Mouse (Mus musculus): ENCODE results near the gene Ppm1f. TPM values are rescaled to one million over a fixed set of nuclear protein-coding genes. Genes with fewer than 3 reads are reported as not detected.
A peak's percentile ranks its signal among the peaks of the same experiment; 100 is the strongest.
"Not testable (repeated sequence)": the region's sequence is repeated elsewhere in the genome, so short reads cannot be mapped to it uniquely, and the experiment has no call there.

Gene Ppm1f
- polyA plus RNA-seq, 1 experiment from 2014 or later: 36.1 TPM

DNA sequence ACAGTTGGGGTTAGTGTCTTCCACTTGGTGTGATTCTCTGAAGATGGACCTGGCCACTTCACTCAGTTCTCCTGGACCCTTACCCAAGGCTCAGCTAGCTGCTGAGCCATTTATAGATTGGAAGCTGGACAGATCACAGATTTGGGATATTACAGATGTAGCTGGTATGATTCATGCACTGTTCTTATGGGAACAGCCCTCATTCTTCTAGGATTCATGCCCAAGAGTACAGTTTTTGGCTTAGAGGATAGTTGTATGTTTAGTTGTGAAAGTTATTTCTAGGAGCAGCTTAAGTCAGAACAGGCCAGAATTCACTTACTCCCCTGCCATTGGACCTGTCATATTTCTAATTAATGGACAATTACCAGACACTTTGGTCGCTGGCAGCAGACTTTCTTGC, 17.2 kb downstream of the Ppm1f start:
- H3K4me2 ChIP-seq: no peak overlapping the region
- no peak overlapping the region for H3K9ac ChIP-seq
- H3K9me3 ChIP-seq (replicated peaks): no peaks in the 10 kb centered on the region
- no peaks in the 10 kb centered on the region for H3K27me3 ChIP-seq (replicated peaks)
- H3K4me3 ChIP-seq: no peak overlapping the region
- ATAC-seq (ENCODE audit: insufficient number of reproducible peaks, low FRiP score): no peak
- H3K36me3 ChIP-seq: peaks cover 79% of the 10 kb centered on the region
- no peak overlapping the region for H3K27ac ChIP-seq (ENCODE audit: poor library complexity, severe bottlenecking)
- peaks cover 8% of the 10 kb centered on the region; the same call in 1 of the 2 replicates for H3K4me1 ChIP-seq (replicated peaks)
- 76% methylated on average over 1 of the region's 1 CpGs for WGBS

DNA sequence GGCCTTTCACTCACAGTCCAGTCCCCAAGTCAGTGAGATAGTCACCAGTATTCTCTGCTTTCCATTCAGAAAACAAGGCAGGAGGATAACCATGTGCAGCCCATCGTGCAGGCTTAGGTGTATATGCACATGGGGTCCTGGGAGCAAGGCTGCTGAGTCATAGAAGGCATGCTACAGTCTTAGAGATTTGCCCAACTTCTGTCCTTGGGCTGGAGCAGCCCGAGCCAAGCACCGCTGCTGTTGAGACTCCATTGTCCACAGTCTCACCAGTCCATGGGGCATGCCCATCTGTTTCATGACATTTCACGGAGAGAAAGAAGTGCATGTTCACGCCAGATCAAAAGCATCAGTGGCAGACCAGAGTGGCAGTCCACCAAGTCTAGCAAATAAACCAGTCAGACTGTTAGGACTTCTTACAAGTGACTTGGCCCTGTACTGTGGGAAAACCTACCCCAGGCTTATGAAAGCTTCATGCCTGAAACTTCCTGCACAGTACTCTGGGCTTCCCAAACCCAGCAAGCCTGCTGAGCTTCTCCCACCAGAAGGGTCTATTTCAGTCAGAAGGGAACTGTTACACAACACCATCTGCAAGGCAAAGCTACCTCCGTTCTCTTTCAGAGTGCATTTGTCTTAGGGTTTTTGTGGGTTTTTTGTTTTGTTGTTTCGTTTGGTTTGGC, 22.3 kb downstream of the Ppm1f start:
- H3K4me1 ChIP-seq (replicated peaks): no peaks in the 10 kb centered on the region
- WGBS: 87% methylated on average over 7 of the region's 7 CpGs
- no peak overlapping the region for H3K9ac ChIP-seq
- H3K27ac ChIP-seq (ENCODE audit: poor library complexity, severe bottlenecking): no peak overlapping the region
- peaks cover 92% of the 10 kb centered on the region for H3K36me3 ChIP-seq
- no peak for ATAC-seq (ENCODE audit: insufficient number of reproducible peaks, low FRiP score)
- H3K4me2 ChIP-seq: no peak overlapping the region
- H3K27me3 ChIP-seq (replicated peaks): no peaks in the 10 kb centered on the region
- H3K9me3 ChIP-seq (replicated peaks): no peaks in the 10 kb centered on the region
- H3K4me3 ChIP-seq: no peak overlapping the region

DNA sequence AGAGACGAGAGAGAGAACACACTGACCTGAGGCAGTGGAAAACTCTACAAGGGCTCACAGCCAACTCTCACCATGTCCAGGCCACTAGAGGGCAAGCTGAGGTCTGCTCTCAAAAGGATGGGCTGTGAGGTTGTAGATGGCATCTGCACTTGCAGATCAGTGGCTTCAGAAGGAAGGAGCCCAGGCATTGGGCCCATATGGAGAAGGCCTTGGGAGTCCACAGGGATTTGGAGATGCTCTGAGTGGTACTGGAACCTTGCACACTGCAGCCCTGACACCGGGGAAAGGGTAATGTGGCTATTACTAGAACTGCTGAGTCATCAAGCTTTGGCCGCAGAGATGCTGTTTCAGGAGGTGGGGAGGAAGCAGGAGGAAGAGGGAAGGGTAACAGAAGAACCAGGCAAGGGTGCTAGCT, 24.8 kb downstream of the Ppm1f start:
- 0 out of 2 replicates have a peak, but pooled peaks have one; percentile 38 for ATAC-seq (ENCODE audit: insufficient number of reproducible peaks, low FRiP score)

DNA sequence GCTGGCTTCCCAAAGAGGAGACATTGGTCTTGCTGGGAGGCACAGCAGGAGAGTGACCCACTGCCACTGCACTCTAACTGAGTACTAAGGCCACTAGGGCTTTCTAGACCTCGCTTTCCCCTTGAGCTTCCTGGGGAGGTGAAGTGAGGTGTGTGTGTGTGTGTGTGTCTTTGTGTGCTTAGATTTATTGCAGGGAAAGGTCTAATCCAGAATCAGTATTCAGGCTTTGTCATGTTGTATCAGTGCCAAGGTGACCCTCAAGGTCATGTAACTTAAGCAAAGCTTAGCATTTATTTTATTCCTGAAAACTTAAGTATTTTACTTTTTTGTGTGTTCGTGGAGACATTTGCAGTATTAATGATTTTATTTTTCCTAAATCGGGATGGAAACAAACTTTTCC, 28.2 kb downstream of the Ppm1f start:
- ATAC-seq (ENCODE audit: insufficient number of reproducible peaks, low FRiP score): no peak
- WGBS: 86% methylated on average over 3 of the region's 3 CpGs
- Histone ChIP-seq H3K9me3 (replicated peaks) (no peaks in the 10 kb centered on the region), H3K27me3 (replicated peaks) (no peaks in the 10 kb centered on the region), H3K4me2 (no peak overlapping the region), H3K36me3 (peaks cover 58% of the 10 kb centered on the region), H3K9ac (no peak overlapping the region), H3K4me1 (replicated peaks) (no peaks in the 10 kb centered on the region), H3K27ac (ENCODE audit: poor library complexity, severe bottlenecking) (no peak overlapping the region), H3K4me3 (no peak overlapping the region)

More for the DNA sequence above, 24.8 kb downstream of the Ppm1f start:
- no peaks in the 10 kb centered on the region for H3K4me1 ChIP-seq (replicated peaks)
- peaks cover 78% of the 10 kb centered on the region for H3K36me3 ChIP-seq
- WGBS: 75% methylated on average over 3 of the region's 3 CpGs
- no peak overlapping the region for H3K4me3 ChIP-seq
- no peak overlapping the region for H3K27ac ChIP-seq (ENCODE audit: poor library complexity, severe bottlenecking)
- H3K9me3 ChIP-seq (replicated peaks): no peaks in the 10 kb centered on the region
- no peak overlapping the region for H3K9ac ChIP-seq
- H3K27me3 ChIP-seq (replicated peaks): no peaks in the 10 kb centered on the region
- H3K4me2 ChIP-seq: no peak overlapping the region

DNA sequence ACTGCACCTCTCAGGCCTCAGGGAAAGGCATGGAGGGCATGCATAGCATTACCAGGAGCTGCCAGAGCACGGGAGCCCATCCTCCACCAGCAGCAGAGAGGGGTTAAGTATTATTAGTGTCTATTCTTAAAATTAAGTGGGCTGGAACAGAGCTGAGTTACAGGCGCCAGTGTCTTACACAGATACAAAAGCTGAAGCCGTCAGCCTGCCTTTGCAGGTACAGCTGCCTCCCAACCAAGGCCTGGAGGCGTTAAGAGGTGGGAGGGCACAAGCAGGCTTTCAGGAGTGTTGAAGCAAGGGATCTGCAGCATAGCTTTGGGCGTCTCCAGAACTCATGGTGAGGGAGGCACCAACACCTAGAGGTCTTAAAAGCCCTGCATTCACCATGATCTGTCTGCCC, 30.3 kb downstream of the Ppm1f start:
- Histone ChIP-seq H3K4me2 (no peak overlapping the region), H3K36me3 (peaks cover 38% of the 10 kb centered on the region), H3K9ac (no peak overlapping the region), H3K9me3 (replicated peaks) (no peaks in the 10 kb centered on the region), H3K27ac (ENCODE audit: poor library complexity, severe bottlenecking) (no peak overlapping the region), H3K27me3 (replicated peaks) (no peaks in the 10 kb centered on the region), H3K4me1 (replicated peaks) (no peaks in the 10 kb centered on the region), H3K4me3 (no peak overlapping the region)
- ATAC-seq (ENCODE audit: insufficient number of reproducible peaks, low FRiP score): no peak
- 63% methylated on average over 5 of the region's 5 CpGs for WGBS

- H3K9ac ChIP-seq; H3K4me3 ChIP-seq; H3K27ac ChIP-seq (ENCODE audit: poor library complexity, severe bottlenecking); H3K4me2 ChIP-seq; H3K9me3 ChIP-seq (replicated peaks); H3K4me1 ChIP-seq (replicated peaks); H3K27me3 ChIP-seq (replicated peaks); ATAC-seq (ENCODE audit: insufficient number of reproducible peaks, low FRiP score): not testable (repeated sequence)
- WGBS: 80% methylated on average over 3 of the region's 3 CpGs
- peaks cover 17% of the 10 kb centered on the region for H3K36me3 ChIP-seq
Observed at GRCm38 (mm10) chr16:16928908-16929307, 32.6 kb downstream of the Ppm1f start.

- Histone ChIP-seq H3K27me3 (replicated peaks) (no peaks in the 10 kb centered on the region), H3K9ac (no peak overlapping the region), H3K36me3 (peaks cover 11% of the 10 kb centered on the region; the same call in 1 of the 2 replicates), H3K4me1 (replicated peaks) (no peaks in the 10 kb centered on the region), H3K4me2 (no peak overlapping the region), H3K27ac (ENCODE audit: poor library complexity, severe bottlenecking) (no peak overlapping the region), H3K9me3 (replicated peaks) (peaks cover 7% of the 10 kb centered on the region), H3K4me3 (no peak overlapping the region)
- WGBS: 85% methylated on average over 3 of the region's 3 CpGs
- no peak for ATAC-seq (ENCODE audit: insufficient number of reproducible peaks, low FRiP score)
Observed at GRCm38 (mm10) chr16:16930326-16930725, 34.1 kb downstream of the Ppm1f start.

GRCm38 (mm10) chr16:16930810-16931296, 34.6 kb downstream of the Ppm1f start:
- H3K27me3 ChIP-seq (replicated peaks): no peaks in the 10 kb centered on the region
- 70% methylated on average over 5 of the region's 5 CpGs for WGBS
- H3K36me3 ChIP-seq: peaks cover 11% of the 10 kb centered on the region; the same call in 1 of the 2 replicates
- ATAC-seq (ENCODE audit: insufficient number of reproducible peaks, low FRiP score): no peak
- no peak overlapping the region for H3K27ac ChIP-seq (ENCODE audit: poor library complexity, severe bottlenecking)
- H3K4me3 ChIP-seq: no peak overlapping the region
- H3K9me3 ChIP-seq (replicated peaks): peaks cover 7% of the 10 kb centered on the region
- H3K9ac ChIP-seq: no peak overlapping the region
- H3K4me2 ChIP-seq: no peak overlapping the region
- no peaks in the 10 kb centered on the region for H3K4me1 ChIP-seq (replicated peaks)

- Histone ChIP-seq H3K9ac (no peak overlapping the region), H3K27me3 (replicated peaks) (no peaks in the 10 kb centered on the region), H3K4me3 (no peak overlapping the region), H3K27ac (ENCODE audit: poor library complexity, severe bottlenecking) (no peak overlapping the region), H3K4me1 (replicated peaks) (no peaks in the 10 kb centered on the region), H3K9me3 (replicated peaks) (peaks cover 5% of the 10 kb centered on the region), H3K4me2 (no peak overlapping the region), H3K36me3 (no peaks in the 10 kb centered on the region)
- no peak for ATAC-seq (ENCODE audit: insufficient number of reproducible peaks, low FRiP score)
- 84% methylated on average over 9 of the region's 9 CpGs for WGBS
Observed at GRCm38 (mm10) chr16:16939543-16939942, 43.3 kb downstream of the Ppm1f start.

- 83% methylated on average over 2 of the region's 2 CpGs for WGBS
- Histone ChIP-seq H3K4me1 (replicated peaks) (no peaks in the 10 kb centered on the region), H3K4me3 (no peak overlapping the region), H3K27me3 (replicated peaks) (no peaks in the 10 kb centered on the region), H3K27ac (ENCODE audit: poor library complexity, severe bottlenecking) (no peak overlapping the region), H3K4me2 (no peak overlapping the region), H3K36me3 (no peaks in the 10 kb centered on the region), H3K9ac (no peak overlapping the region), H3K9me3 (replicated peaks) (peaks cover 5% of the 10 kb centered on the region)
- no peak for ATAC-seq (ENCODE audit: insufficient number of reproducible peaks, low FRiP score)
Observed at GRCm38 (mm10) chr16:16941078-16941477, 44.8 kb downstream of the Ppm1f start.

DNA sequence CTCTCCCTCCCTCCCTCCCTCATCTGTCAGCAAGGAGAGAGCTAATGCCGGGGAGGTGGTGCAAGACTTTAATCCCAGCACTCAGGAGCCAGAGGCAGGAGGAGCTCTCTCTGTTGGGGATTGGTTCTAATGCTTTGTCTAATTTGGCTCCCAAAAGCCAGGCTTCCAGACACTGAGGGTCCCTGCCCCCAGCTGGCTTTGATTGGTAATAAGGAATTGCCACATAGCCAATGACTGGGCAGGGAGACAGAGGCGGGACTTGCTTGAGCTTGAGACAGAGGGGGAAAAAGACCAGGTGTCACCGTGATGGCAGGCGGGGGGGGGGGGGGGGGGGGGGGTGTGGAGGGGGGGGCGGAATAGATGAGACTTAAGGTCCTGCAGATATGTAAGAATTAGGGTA, 62.3 kb downstream of the Ppm1f start:
- WGBS: 18% methylated on average over 4 of the region's 5 CpGs
- Histone ChIP-seq H3K9me3 (replicated peaks) (0 out of 2 replicates have a peak, but pooled peaks cover 4% of the 10 kb centered on the region), H3K4me1 (replicated peaks) (no peaks in the 10 kb centered on the region), H3K27me3 (replicated peaks) (no peaks in the 10 kb centered on the region), H3K36me3 (no peaks in the 10 kb centered on the region), H3K9ac (no peak overlapping the region), H3K4me2 (no peak overlapping the region), H3K27ac (ENCODE audit: poor library complexity, severe bottlenecking) (no peak overlapping the region), H3K4me3 (no peak overlapping the region)
- no peak for ATAC-seq (ENCODE audit: insufficient number of reproducible peaks, low FRiP score)

DNA sequence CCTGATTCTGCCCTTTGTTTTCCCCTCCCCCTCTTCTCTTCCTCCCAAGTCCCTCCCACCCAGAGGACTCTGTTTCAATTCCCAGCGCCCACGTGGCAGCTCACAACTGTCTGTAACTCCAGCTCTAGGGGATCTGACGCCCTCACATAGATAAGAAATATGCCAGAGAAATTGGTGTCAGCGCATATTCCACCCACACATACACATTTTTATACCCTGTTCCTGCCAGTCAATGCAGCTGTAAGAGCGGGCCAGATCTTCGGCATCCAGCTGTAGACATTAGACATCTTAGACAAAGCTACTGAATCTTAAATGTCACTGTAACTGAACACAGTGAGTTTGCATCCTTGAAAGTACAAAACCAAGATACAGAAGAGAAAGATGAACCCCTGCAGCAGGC, 63.6 kb downstream of the Ppm1f start:
- Histone ChIP-seq H3K36me3 (no peaks in the 10 kb centered on the region), H3K9ac (no peak overlapping the region), H3K27ac (ENCODE audit: poor library complexity, severe bottlenecking) (no peak overlapping the region), H3K27me3 (replicated peaks) (no peaks in the 10 kb centered on the region), H3K4me3 (no peak overlapping the region), H3K4me1 (replicated peaks) (no peaks in the 10 kb centered on the region), H3K9me3 (replicated peaks) (0 out of 2 replicates have a peak, but pooled peaks cover under 1% of the 10 kb centered on the region), H3K4me2 (no peak overlapping the region)
- no peak for ATAC-seq (ENCODE audit: insufficient number of reproducible peaks, low FRiP score)
- 75% methylated on average over 6 of the region's 6 CpGs for WGBS
